Comparison of ENCODE assay signal across 8 mouse cellular contexts in genomic region chr2:30795889-30796275, GRCm38 (mm10). TPM values are rescaled to one million over a fixed set of nuclear protein-coding genes. Genes with fewer than 3 reads are reported as not detected.
DNase-seq lines count a peak whose midpoint lies in the region; ATAC-seq and TF ChIP-seq lines count a peak whose summit lies in the region.

No protein-coding gene starts in this region.

- TF ChIP-seq CTCF in hindbrain, postnatal 0 days (IDR thresholded peaks at IDR 0.05; ENCODE audit: low read depth): no peak

- peaks cover 36% of the 10 kb centered on the region for H3K27me3 ChIP-seq in liver, embryonic 11.5 days (replicated peaks; ENCODE audit: control insufficient read depth, insufficient read depth, low read length)
- H3K27me3 ChIP-seq in embryonic facial prominence, embryonic 15.5 days: peaks cover 3% of the 10 kb centered on the region; the same call in 1 of the 2 replicates
- no peaks in the 10 kb centered on the region for H3K27me3 ChIP-seq in hindbrain, postnatal 0 days (ENCODE audit: insufficient read depth, low read length)

- no peak for DNase-seq in liver, embryonic 11.5 days (ENCODE audit: low spot score)
- no peak for DNase-seq in liver
- peak; percentile 28 for DNase-seq in hindbrain, postnatal 0 days (ENCODE audit: low spot score)
- peak; percentile 21 for DNase-seq in neural tube, embryonic 10.5 days (ENCODE audit: extremely low spot score, low spot score)
- no peak for DNase-seq in frontal cortex, postnatal 10 days (ENCODE audit: low spot score in 2 of 2)
- no peak for DNase-seq in spleen, postnatal 14 days (ENCODE audit: low spot score in 2 of 2)
- DNase-seq in adrenal gland, postnatal 36 days: no peak

- no peaks in the 10 kb centered on the region for H3K36me3 ChIP-seq in liver, embryonic 11.5 days (ENCODE audit: control insufficient read depth, insufficient read depth, low read length)
- no peaks in the 10 kb centered on the region for H3K36me3 ChIP-seq in embryonic facial prominence, embryonic 15.5 days
- H3K36me3 ChIP-seq in hindbrain, postnatal 0 days (ENCODE audit: insufficient read depth, low read length): no peaks in the 10 kb centered on the region

- H3K27ac ChIP-seq in liver, embryonic 11.5 days (ENCODE audit: low read depth, low read length): no peak overlapping the region
- peak overlapping the region; percentile 39 for H3K27ac ChIP-seq in embryonic facial prominence, embryonic 15.5 days (replicated peaks)
- H3K27ac ChIP-seq in hindbrain, postnatal 0 days: 0 out of 2 replicates have a peak overlapping the region, but pooled peaks have one; percentile 69

- whole genome bisulfite sequencing in liver, embryonic 11.5 days: 66% methylated on average over 5 of the region's 5 CpGs
- 70% methylated on average over 5 of the region's 5 CpGs for WGBS in embryonic facial prominence, embryonic 15.5 days
- 46% methylated on average over 4 of the region's 5 CpGs for WGBS in hindbrain, postnatal 0 days

- peaks cover 16% of the 10 kb centered on the region for H3K4me1 ChIP-seq in liver, embryonic 11.5 days (replicated peaks; ENCODE audit: control insufficient read depth, insufficient read depth, low read length)
- peaks cover 34% of the 10 kb centered on the region for H3K4me1 ChIP-seq in embryonic facial prominence, embryonic 15.5 days
- peaks cover 15% of the 10 kb centered on the region for H3K4me1 ChIP-seq in hindbrain, postnatal 0 days (ENCODE audit: insufficient read depth, low read length)

- H3K9me3 ChIP-seq in liver, embryonic 11.5 days (ENCODE audit: control insufficient read depth, low read length): no peaks in the 10 kb centered on the region
- H3K9me3 ChIP-seq in embryonic facial prominence, embryonic 15.5 days (replicated peaks): no peaks in the 10 kb centered on the region
- H3K9me3 ChIP-seq in hindbrain, postnatal 0 days (ENCODE audit: low read length): no peaks in the 10 kb centered on the region

- H3K4me3 ChIP-seq in liver, embryonic 11.5 days (ENCODE audit: low read depth, low read length): no peak overlapping the region
- H3K4me3 ChIP-seq in embryonic facial prominence, embryonic 15.5 days (replicated peaks): peak overlapping the region; percentile 20; the same call in 1 of the 2 replicates
- no peak overlapping the region for H3K4me3 ChIP-seq in hindbrain, postnatal 0 days (ENCODE audit: low read length)

- peak overlapping the region; percentile 57 for H3K4me2 ChIP-seq in liver, embryonic 11.5 days
- peak overlapping the region; percentile 46 for H3K4me2 ChIP-seq in embryonic facial prominence, embryonic 15.5 days (replicated peaks)
- peak overlapping the region; percentile 45 for H3K4me2 ChIP-seq in hindbrain, postnatal 0 days (ENCODE audit: low read depth, low read length)

- no peak for ATAC-seq in liver, embryonic 11.5 days (replicated peaks; ENCODE audit: low FRiP score)
- ATAC-seq in embryonic facial prominence, embryonic 15.5 days (ENCODE audit: insufficient number of reproducible peaks, low FRiP score, low TSS enrichment, low read depth): no peak
- ATAC-seq in hindbrain, postnatal 0 days: no peak

- H3K9ac ChIP-seq in liver, embryonic 11.5 days (ENCODE audit: low read depth, low read length): 0 out of 2 replicates have a peak overlapping the region, but pooled peaks have one; percentile 26
- H3K9ac ChIP-seq in embryonic facial prominence, embryonic 15.5 days: no peak overlapping the region
- no peak overlapping the region for H3K9ac ChIP-seq in hindbrain, postnatal 0 days (replicated peaks; ENCODE audit: low read length)

RNA-seq across cellular contexts. Expression of gene 1700001O22Rik, which starts 7.6 kb away (rescaled TPM):
- 0.40 and 0.75 TPM in 2 replicates for polyA plus RNA-seq in liver, embryonic 11.5 days (2014; fragmentation: Nextera tagmentation; extraction: Ambion mirVana)
- 2.7 and 3.7 TPM in 2 replicates for polyA plus RNA-seq in embryonic facial prominence, embryonic 15.5 days (2015; fragmentation: Nextera tagmentation; extraction: Ambion mirVana)
- total RNA-seq in hindbrain, postnatal 0 days (2014; rRNA removed): 0.75 and 2.4 TPM in 2 replicates
- polyA plus RNA-seq in hindbrain, postnatal 0 days (2015; fragmentation: Nextera tagmentation; extraction: Ambion mirVana): 1.8 and 2.6 TPM in 2 replicates
- 1 to 10 TPM in 1 of 2 experiments, under 1 TPM in 1; 0.99 to 2.8 TPM for total RNA-seq in adrenal gland, postnatal 36 days (2021)

RNA-seq across cellular contexts. Expression of gene Ntmt1, which starts 11.7 kb away (rescaled TPM):
- 75.9 and 85.2 TPM in 2 replicates for polyA plus RNA-seq in liver, embryonic 11.5 days (2014; fragmentation: Nextera tagmentation; extraction: Ambion mirVana)
- polyA plus RNA-seq in embryonic facial prominence, embryonic 15.5 days (2015; fragmentation: Nextera tagmentation; extraction: Ambion mirVana): 85.9 and 87.0 TPM in 2 replicates
- total RNA-seq in hindbrain, postnatal 0 days (2014; rRNA removed): 79.5 and 96.3 TPM in 2 replicates
- 95.9 and 99.6 TPM in 2 replicates for polyA plus RNA-seq in hindbrain, postnatal 0 days (2015; fragmentation: Nextera tagmentation; extraction: Ambion mirVana)
- 10 to 100 TPM; 49.6 to 52.2 TPM for total RNA-seq in adrenal gland, postnatal 36 days (2021)

RNA-seq across cellular contexts. Expression of gene Asb6, which starts 34.3 kb away (rescaled TPM):
- 44.2 and 45.6 TPM in 2 replicates for polyA plus RNA-seq in liver, embryonic 11.5 days (2014; fragmentation: Nextera tagmentation; extraction: Ambion mirVana)
- 37.8 and 37.9 TPM in 2 replicates for polyA plus RNA-seq in embryonic facial prominence, embryonic 15.5 days (2015; fragmentation: Nextera tagmentation; extraction: Ambion mirVana)
- total RNA-seq in hindbrain, postnatal 0 days (2014; rRNA removed): 49.1 and 53.5 TPM in 2 replicates
- 36.6 and 37.4 TPM in 2 replicates for polyA plus RNA-seq in hindbrain, postnatal 0 days (2015; fragmentation: Nextera tagmentation; extraction: Ambion mirVana)
- 10 to 100 TPM; 23.9 to 27.0 TPM for total RNA-seq in adrenal gland, postnatal 36 days (2021)

RNA-seq across cellular contexts. Expression of gene Prrx2, which starts 38.9 kb away (rescaled TPM):
- 8.2 and 9.4 TPM in 2 replicates for polyA plus RNA-seq in liver, embryonic 11.5 days (2014; fragmentation: Nextera tagmentation; extraction: Ambion mirVana)
- 77.3 and 88.8 TPM in 2 replicates for polyA plus RNA-seq in embryonic facial prominence, embryonic 15.5 days (2015; fragmentation: Nextera tagmentation; extraction: Ambion mirVana)
- 6.7 and 7.2 TPM in 2 replicates for total RNA-seq in hindbrain, postnatal 0 days (2014; rRNA removed)
- polyA plus RNA-seq in hindbrain, postnatal 0 days (2015; fragmentation: Nextera tagmentation; extraction: Ambion mirVana): 5.0 and 5.6 TPM in 2 replicates
- 1 to 10 TPM in 1 of 2 experiments, under 1 TPM in 1; 0.46 to 2.2 TPM for total RNA-seq in adrenal gland, postnatal 36 days (2021)

Comparison
In these comparisons a context has a peak if more than half of its experiments do, and no peak if none do; other contexts are left out.
1. DNase-seq: peak in hindbrain, postnatal 0 days (single experiment) and neural tube, embryonic 10.5 days (single experiment); none in liver, embryonic 11.5 days (single experiment), liver (single experiment), frontal cortex, postnatal 10 days (0 of 2), spleen, postnatal 14 days (0 of 2) and adrenal gland, postnatal 36 days (0 of 2).
2. Peak in every context shown above with its lines, with median percentiles within 50 percentile points of each other: H3K4me2 ChIP-seq.